Mouse (Mus musculus) bone marrow, adult 2 months (tissue): ENCODE results near the gene Slc22a14.

Source experiments
- CTCF ChIP-seq: fragments of 200-500 bp; IDR thresholded peaks from 2 replicates; pipeline ENCODE4 v1.5.1; 2011; ENCODE audit warnings: low read length, control low read depth; ENCODE audit not compliant: control insufficient read depth, insufficient read depth
- POLR2A ChIP-seq: fragments of 200-500 bp; IDR thresholded peaks from 2 replicates; pipeline ENCODE4 v1.6.1; 2011; ENCODE audit warnings: low read depth, mild to moderate bottlenecking, control low read depth, low read length, borderline replicate concordance; ENCODE audit not compliant: control insufficient read depth

GRCm38 (mm10) chr9:119143372-119143771 is 222.0 kb downstream of the Slc22a14 start:
- TF ChIP-seq POLR2A = no peak
- no peak for TF ChIP-seq CTCF
